Mouse (Mus musculus) E14TG2a.4 (cell line): ENCODE measurements around the gene Tmem121.

Experiments
- H3K27me3 ChIP-seq: 2 replicates; pipeline ENCODE4 v1.6.1; 2014; ENCODE audit warnings: low read length, control low read depth; ENCODE audit not compliant: insufficient read depth
- H3K36me3 ChIP-seq: 2 replicates; pipeline ENCODE4 v1.6.1; 2014; ENCODE audit warnings: low read length, control low read depth; ENCODE audit not compliant: insufficient read depth
- H3K4me1 ChIP-seq: replicated peaks from 2 replicates; pipeline ENCODE4 v1.6.1; 2014; ENCODE audit warnings: low read depth, low read length, control low read depth
- H3K4me3 ChIP-seq: replicated peaks from 2 replicates; pipeline ENCODE4 v1.5.1; 2014; ENCODE audit warnings: mild to moderate bottlenecking, low read length
- H3K9me3 ChIP-seq: 2 replicates; pipeline ENCODE4 v1.6.1; 2014; ENCODE audit warnings: low read length, control low read depth
- CTCF ChIP-seq: conservative IDR thresholded peaks from 2 replicates; pipeline ENCODE4 v1.5.1; 2014; ENCODE audit warnings: low read length
- NANOG ChIP-seq: IDR thresholded peaks from 2 replicates; pipeline ENCODE4 v1.6.1; 2014; ENCODE audit warnings: borderline replicate concordance, low read length, mixed read lengths
- POU5F1 ChIP-seq: IDR thresholded peaks from 2 replicates; pipeline ENCODE4 v1.6.1; 2014; ENCODE audit warnings: low read length, borderline replicate concordance

Tmem121 gene

DNA sequence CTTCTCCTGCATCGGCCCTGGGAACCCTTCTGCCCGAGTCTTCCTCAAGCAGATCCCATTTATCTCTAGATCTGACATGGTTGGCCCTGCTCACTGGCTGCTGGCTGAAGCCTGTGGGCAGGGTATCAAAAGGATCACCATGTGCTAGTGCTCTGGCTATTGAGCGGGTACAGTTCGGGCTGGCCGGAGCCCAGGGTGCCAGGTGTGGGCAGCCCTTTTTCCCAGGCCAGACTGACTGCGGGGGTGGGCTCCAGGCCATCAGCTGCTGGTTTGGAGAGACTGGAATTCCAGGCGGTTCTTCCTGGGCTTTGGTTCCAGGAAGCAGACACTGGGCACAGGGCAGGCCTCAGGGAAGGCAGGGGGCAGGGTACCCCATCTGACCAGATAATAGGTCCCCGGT is 38.2 kb upstream of the Tmem121 start:
- TF ChIP-seq CTCF = no peak
- no peak for TF ChIP-seq NANOG
- TF ChIP-seq POU5F1 = no peak
- peaks cover 99% of the 10 kb centered on the region for H3K4me1 ChIP-seq
- peak overlapping the region; percentile 72 for H3K4me3 ChIP-seq
- H3K36me3 ChIP-seq = peaks cover 28% of the 10 kb centered on the region
- no peaks in the 10 kb centered on the region for H3K9me3 ChIP-seq
- H3K27me3 ChIP-seq = peaks cover 38% of the 10 kb centered on the region

DNA sequence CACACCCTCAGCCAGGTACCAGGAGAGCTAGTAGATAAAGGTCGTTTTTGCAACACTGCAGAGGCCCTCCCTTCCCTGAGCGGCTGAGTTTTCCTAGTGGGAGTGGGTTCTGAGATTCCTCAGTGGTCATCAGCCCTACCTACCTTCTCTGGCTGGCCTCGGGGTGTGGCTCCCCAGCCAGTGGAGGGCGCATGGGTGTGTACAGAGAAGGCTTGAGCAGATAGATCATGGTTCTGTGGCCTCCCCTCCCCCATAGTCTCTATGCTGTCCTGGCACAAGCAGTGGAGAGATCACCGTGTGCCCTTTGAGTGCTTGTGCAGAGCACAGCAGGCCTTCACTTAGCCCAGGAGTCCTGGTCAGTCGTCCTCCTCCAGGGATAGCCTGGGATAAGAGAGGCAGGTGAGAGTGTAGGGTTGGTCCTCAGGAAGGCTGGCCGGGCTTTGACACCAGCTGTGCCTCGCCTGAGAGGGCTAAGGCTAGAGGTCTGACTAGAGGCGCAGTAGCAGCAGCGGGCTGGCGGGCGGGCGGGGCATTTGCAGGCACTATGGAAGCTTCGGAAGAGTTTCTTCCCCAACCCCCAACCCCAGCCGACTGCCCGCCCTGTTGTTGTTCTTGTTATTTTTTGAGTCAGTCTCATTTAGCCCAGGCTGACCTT is 37.2 kb upstream of the Tmem121 start:
- no peaks in the 10 kb centered on the region for H3K9me3 ChIP-seq
- TF ChIP-seq NANOG (no peak), CTCF (peak; percentile 36)
- peaks cover 30% of the 10 kb centered on the region for H3K36me3 ChIP-seq
- H3K4me1 ChIP-seq = peaks cover 99% of the 10 kb centered on the region
- H3K27me3 ChIP-seq = peaks cover 39% of the 10 kb centered on the region
- peak overlapping the region; percentile 45 for H3K4me3 ChIP-seq

DNA sequence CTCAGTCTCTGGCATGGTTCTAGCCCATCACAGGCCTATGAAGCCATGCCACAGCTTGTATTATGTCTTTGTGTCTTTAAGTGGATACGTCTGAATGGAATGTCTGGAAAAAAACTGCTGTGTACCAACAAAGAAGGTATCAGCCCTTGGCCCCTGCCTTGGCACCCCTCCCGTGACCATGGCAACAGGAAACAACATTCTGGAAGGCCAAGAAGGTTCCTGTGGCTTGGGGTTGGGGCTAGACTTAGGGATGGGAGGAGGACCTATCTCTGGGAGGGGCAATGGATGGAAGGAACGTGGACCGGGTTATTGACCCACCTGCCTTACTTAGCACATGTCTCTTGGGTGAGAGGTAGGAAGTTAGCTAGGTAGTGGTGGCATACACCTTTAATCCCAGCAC is 36.4 kb upstream of the Tmem121 start:
- TF ChIP-seq POU5F1 (no peak), CTCF (no peak), NANOG (no peak)
- Histone ChIP-seq H3K36me3 (peaks cover 30% of the 10 kb centered on the region), H3K27me3 (peaks cover 46% of the 10 kb centered on the region), H3K4me3 (0 out of 2 replicates have a peak overlapping the region, but pooled peaks have one; percentile 45), H3K4me1 (peaks cover 99% of the 10 kb centered on the region), H3K9me3 (no peaks in the 10 kb centered on the region)

DNA sequence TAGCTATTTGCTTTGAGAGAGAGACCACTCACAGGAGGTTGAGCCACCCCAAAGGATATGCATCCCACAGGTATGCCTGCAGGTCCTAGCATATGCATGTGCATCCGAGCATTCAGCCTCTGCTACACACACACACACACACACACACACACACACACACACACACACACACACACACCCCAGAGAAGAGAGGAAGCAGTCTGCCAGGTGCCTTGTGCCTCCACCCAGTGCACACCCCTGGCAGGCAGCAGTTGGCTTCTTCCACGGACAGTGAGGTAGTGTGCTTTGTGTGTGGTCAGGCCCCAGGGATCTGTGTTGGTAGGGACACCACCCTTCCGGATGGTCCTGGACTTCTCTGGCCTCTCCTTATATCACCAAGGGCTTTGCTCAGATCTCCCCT is 35.8 kb upstream of the Tmem121 start:
- peaks cover 99% of the 10 kb centered on the region for H3K4me1 ChIP-seq
- TF ChIP-seq NANOG = no peak
- no peak for TF ChIP-seq POU5F1
- TF ChIP-seq CTCF = no peak

DNA sequence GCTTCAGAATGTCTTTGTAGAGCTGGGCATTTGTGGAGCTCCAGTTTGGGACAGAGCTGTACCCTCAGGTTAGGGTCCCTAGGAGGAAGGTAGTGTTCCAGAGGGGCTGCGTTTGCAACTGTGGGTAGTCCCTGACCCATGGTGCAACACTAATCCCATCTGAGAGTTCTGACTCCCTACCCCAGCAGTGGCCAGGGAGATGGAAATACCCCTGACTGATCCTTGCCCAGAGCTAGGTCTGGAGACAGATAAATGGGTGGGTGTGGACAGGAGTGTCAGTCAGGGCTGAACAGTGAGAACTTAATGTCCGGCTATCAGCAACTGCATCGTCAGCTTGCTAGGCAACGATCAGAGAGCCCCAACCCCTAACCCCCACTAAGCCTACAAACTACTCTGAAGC is 35.1 kb upstream of the Tmem121 start:
- no peak for TF ChIP-seq POU5F1
- TF ChIP-seq NANOG = no peak
- no peak for TF ChIP-seq CTCF
- H3K36me3 ChIP-seq = peaks cover 18% of the 10 kb centered on the region
- no peak overlapping the region for H3K4me3 ChIP-seq
- no peaks in the 10 kb centered on the region for H3K9me3 ChIP-seq
- peaks cover 46% of the 10 kb centered on the region for H3K27me3 ChIP-seq
- peaks cover 100% of the 10 kb centered on the region for H3K4me1 ChIP-seq

More for the DNA sequence above, 35.8 kb upstream of the Tmem121 start:
- peaks cover 46% of the 10 kb centered on the region for H3K27me3 ChIP-seq
- H3K4me3 ChIP-seq = no peak overlapping the region
- no peaks in the 10 kb centered on the region for H3K9me3 ChIP-seq
- peaks cover 25% of the 10 kb centered on the region for H3K36me3 ChIP-seq

DNA sequence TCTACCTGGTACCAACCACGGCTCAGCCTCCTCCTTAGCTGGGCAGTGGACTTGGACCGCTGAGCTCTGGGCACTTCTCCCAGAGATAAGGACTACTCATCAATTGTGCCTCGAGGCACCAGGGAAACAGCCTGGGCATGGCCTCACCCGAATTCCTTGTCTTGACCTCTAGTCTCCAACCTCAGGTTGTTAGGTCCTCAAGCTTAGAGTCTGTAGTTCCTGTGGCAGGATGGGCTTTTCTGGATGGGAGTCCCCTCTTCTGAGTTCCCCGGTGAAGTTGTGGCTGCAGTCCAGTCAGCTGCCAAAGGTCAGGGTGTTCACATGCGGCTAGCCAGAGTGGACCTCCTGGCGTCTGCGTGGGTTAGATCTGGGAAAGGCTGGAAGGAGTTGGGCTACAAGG is 34.7 kb upstream of the Tmem121 start:
- H3K27me3 ChIP-seq = peaks cover 46% of the 10 kb centered on the region
- H3K36me3 ChIP-seq = peaks cover 15% of the 10 kb centered on the region
- H3K9me3 ChIP-seq = no peaks in the 10 kb centered on the region
- H3K4me1 ChIP-seq = peaks cover 97% of the 10 kb centered on the region
- peak overlapping the region; percentile 82 for H3K4me3 ChIP-seq
- TF ChIP-seq POU5F1 = no peak
- TF ChIP-seq NANOG = no peak
- TF ChIP-seq CTCF = no peak

DNA sequence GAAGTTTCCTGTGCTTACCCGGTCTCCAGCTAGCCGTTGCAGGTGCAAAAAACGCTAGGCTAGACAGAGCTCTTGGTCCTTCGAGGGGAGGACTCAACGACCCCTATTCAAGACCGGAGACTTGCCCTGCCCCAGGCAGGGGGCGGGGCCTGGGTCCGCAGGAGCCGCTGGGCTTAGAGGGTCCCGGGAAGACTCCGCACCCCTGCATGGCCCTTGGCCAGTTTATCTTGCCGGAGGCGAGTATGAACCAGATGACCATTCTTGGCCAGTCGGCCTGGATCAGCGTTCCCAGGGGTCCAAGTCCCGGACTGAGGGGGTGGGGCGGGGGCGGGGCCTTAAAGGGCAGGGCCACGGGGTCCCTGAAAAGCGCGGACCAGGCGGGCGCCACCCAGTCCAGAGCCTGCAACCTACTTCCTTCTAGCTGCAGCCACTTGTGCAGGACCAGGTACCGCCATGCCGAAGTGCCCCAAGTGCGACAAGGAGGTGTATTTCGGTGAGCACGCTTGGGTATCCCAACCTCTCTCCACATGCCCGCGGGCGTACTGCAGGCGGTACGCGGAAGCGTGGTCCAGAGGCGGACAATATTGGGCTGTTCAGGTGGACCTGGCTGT is 34.0 kb upstream of the Tmem121 start:
- Histone ChIP-seq H3K4me1 (peaks cover 91% of the 10 kb centered on the region), H3K9me3 (no peaks in the 10 kb centered on the region), H3K36me3 (peaks cover 15% of the 10 kb centered on the region), H3K4me3 (peak overlapping the region; percentile 82), H3K27me3 (peaks cover 46% of the 10 kb centered on the region)
- TF ChIP-seq POU5F1 (no peak), CTCF (no peak), NANOG (no peak)

DNA sequence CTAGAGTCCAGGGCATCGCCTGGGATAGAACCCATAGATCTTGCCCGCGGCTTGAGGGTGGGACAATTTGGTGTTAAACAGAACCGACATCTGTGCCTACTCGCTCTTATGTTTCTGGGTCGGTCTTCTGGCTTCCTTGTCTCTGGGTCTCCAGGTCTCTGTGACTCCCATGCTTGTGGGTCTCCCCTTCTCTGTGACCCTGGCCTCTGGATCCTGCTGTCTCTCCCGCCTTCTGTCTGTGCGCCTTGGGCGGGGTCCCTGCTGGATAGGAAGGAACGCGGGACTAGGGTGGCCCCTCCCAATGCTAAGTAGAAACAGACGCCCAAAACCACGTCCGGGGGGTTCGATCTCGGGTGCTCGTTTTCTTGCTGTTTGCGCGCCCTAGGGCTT is 33.5 kb upstream of the Tmem121 start:
- Histone ChIP-seq H3K4me3 (peak overlapping the region; percentile 82), H3K27me3 (peaks cover 42% of the 10 kb centered on the region), H3K4me1 (peaks cover 91% of the 10 kb centered on the region), H3K36me3 (peaks cover 17% of the 10 kb centered on the region), H3K9me3 (no peaks in the 10 kb centered on the region)
- TF ChIP-seq NANOG (no peak), CTCF (no peak), POU5F1 (no peak)

DNA sequence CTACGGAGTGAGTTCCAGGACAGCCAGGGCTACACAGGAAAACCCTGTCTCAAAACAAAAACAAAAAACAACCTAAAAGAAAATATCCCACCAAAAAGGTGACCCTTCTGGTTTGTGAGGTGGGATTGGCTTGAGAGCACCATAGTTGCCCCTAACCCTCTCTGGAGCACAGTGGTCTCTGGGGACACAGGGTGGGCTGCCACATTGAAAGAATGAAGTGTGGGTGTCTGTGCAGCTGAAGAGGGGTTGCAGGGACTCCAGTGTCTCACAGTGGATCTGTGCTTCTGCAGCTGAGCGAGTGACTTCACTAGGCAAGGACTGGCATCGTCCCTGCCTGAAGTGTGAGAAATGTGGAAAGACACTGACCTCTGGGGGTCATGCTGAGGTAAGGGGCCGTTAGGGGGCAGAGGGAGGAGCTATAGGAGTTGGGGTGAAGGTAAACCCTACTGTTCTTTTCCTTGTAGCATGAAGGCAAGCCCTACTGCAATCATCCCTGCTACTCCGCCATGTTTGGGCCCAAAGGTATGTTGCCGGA is 32.7 kb upstream of the Tmem121 start:
- Histone ChIP-seq H3K27me3 (peaks cover 39% of the 10 kb centered on the region), H3K9me3 (no peaks in the 10 kb centered on the region), H3K4me3 (peak overlapping the region; percentile 82), H3K4me1 (peaks cover 91% of the 10 kb centered on the region), H3K36me3 (peaks cover 24% of the 10 kb centered on the region)
- TF ChIP-seq CTCF (no peak), NANOG (no peak), POU5F1 (no peak)
